Mouse (Mus musculus): ENCODE data around the gene Gm20388. TPM values are rescaled to one million over a fixed set of nuclear protein-coding genes. Genes with fewer than 3 reads are reported as not detected.

Gene Gm20388
- polyA plus RNA-seq, 1 experiment from 2014 or later: 5.5 TPM

DNA sequence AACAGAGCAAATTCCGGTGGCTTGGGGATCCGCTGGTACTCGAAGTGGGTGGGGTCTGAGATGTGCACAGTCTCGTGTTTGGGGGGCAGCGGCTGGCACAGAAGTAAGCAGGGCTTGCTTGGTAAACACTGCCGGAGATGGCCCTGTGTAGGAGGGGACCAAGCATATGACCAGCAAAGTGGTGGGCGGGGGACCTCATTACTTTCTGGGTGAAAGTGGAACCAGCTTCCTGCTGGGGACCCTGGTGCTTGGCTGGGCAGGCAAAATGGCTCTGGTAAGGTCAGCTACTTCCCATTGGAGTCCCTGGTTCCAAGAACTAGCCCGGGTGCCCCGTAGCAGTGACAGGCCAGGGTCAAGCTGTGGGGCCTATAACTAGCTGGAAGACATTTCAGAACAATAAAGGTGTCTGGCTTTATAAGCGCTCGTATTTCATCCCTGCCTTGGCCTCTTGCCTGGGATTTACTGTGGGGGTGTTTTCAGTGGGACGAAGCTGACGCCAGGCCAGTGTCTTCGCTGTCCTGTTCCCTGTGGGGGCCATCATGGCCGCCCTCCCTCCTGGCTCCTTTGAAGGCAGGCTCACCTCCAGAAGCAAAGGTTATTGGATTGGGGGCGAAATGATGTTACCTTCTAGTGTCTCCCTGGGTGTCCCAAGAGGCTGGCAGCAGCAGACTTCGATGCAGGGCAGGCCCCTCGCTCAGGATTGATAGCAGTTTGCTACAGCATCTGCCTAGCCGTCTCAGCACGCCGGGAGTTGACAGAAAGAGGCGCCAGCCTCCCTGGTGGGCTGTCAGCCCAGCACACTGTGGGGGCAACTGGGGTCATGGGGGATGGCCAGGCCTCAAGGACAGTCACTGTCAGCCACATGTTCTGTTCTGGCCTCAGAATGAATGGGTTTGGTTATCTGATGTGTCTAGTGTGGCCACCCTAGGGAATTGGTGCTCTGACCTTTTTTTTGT lies 466.5 kb downstream of the Gm20388 start:
- Histone ChIP-seq H3K27ac (peak overlapping the region; percentile 8; the same call in 1 of the 2 replicates), H3K9ac (no peak overlapping the region), H3K4me1 (peaks cover 61% of the 10 kb centered on the region)

GRCm38 (mm10) chr8:120377803-120378189 lies 467.2 kb downstream of the Gm20388 start:
- Histone ChIP-seq H3K36me3 (no peaks in the 10 kb centered on the region), H3K27me3 (no peaks in the 10 kb centered on the region), H3K4me1 (peaks cover 68% of the 10 kb centered on the region), H3K27ac (0 out of 2 replicates have a peak overlapping the region, but pooled peaks have one; percentile 8), H3K4me2 (no peak overlapping the region), H3K4me3 (no peak overlapping the region), H3K9me3 (no peaks in the 10 kb centered on the region), H3K9ac (no peak overlapping the region)
- no peak for ATAC-seq (ENCODE audit: borderline replicate concordance, extremely low read depth, low FRiP score, low TSS enrichment)
- 59% methylated on average over 7 of the region's 7 CpGs for WGBS

More for the DNA sequence above, 466.5 kb downstream of the Gm20388 start:
- Histone ChIP-seq H3K4me2 (no peak overlapping the region), H3K36me3 (no peaks in the 10 kb centered on the region), H3K4me3 (no peak overlapping the region), H3K27me3 (no peaks in the 10 kb centered on the region), H3K9me3 (no peaks in the 10 kb centered on the region)
- 36% methylated on average over 22 of the region's 22 CpGs for WGBS
- ATAC-seq (ENCODE audit: borderline replicate concordance, extremely low read depth, low FRiP score, low TSS enrichment): peak; percentile 8; the same call in 1 of the 2 replicates

DNA sequence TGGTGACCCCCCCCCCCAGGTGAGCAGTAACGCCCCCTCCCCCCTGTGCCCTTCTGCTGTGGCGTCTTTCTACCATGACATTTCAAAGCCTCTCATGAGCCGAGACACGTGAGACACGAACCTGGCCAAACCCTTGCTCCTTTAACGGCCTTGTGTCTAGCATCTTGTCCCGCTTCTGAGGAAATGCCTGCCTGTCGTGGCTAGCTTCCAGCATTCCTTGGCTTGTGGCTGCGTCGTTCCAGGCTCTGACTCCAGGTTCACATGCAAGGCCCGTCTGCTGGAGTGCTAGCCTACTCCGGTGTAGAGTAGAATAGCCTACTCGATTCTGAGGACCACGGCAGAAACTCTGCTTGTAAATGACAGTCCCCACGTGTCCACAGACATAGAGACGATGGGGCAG lies 467.7 kb downstream of the Gm20388 start:
- Histone ChIP-seq H3K4me3 (no peak overlapping the region), H3K4me1 (peaks cover 73% of the 10 kb centered on the region), H3K9me3 (no peaks in the 10 kb centered on the region), H3K36me3 (no peaks in the 10 kb centered on the region), H3K4me2 (no peak overlapping the region), H3K27me3 (no peaks in the 10 kb centered on the region), H3K9ac (no peak overlapping the region), H3K27ac (no peak overlapping the region)
- no peak for ATAC-seq (ENCODE audit: borderline replicate concordance, extremely low read depth, low FRiP score, low TSS enrichment)
- WGBS: 24% methylated on average over 15 of the region's 16 CpGs

DNA sequence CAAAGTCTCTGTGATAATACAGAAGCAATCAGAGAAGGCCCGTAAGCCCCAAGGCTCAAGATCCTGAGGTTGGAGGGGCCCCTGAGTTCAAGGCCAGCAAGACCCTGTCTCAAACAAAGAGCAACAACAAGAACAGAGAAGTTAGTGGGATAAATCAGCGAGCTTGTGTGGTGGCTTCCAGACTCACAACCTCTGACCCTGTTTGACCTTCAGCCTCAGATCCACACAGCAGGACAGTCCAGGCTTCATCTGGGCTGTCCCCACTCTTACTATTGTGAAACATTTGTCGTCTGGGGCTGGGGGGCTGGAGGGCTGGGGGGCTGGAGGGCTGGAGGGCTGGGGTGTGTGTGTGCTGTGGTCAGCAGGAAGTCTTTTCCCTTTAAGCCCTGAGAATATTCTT lies 468.4 kb downstream of the Gm20388 start:
- 52% methylated on average over 3 of the region's 3 CpGs for WGBS
- H3K27me3 ChIP-seq: no peaks in the 10 kb centered on the region
- ATAC-seq (ENCODE audit: borderline replicate concordance, extremely low read depth, low FRiP score, low TSS enrichment): no peak
- H3K4me3 ChIP-seq: no peak overlapping the region
- no peaks in the 10 kb centered on the region for H3K9me3 ChIP-seq
- H3K4me2 ChIP-seq: no peak overlapping the region
- H3K27ac ChIP-seq: no peak overlapping the region
- H3K9ac ChIP-seq: no peak overlapping the region
- no peaks in the 10 kb centered on the region for H3K36me3 ChIP-seq
- H3K4me1 ChIP-seq: peaks cover 74% of the 10 kb centered on the region

DNA sequence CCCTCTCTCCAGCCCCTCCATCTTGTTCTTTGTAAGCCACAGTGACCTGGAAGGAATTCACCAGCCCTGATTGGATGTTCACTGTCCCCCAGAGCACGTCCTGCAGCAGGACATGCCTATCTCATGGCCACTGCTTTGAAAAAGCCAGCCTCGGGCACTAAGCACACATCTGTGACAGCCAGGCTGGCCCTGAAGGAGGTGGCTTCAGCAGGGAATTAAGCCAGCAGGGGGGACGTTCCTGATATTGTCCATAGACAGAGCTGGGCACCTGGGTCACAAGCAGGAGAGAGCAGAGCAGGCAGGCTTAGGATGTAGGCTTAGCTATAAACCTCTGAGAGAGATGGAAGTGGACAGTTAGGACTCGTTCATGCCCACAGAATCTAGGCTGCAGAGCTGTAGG lies 471.2 kb downstream of the Gm20388 start:
- Histone ChIP-seq H3K27ac (peak overlapping the region; percentile 92), H3K9ac (no peak overlapping the region), H3K4me1 (peaks cover 50% of the 10 kb centered on the region), H3K4me3 (no peak overlapping the region), H3K36me3 (no peaks in the 10 kb centered on the region), H3K27me3 (no peaks in the 10 kb centered on the region), H3K4me2 (no peak overlapping the region), H3K9me3 (no peaks in the 10 kb centered on the region)
- 46% methylated on average over 4 of the region's 4 CpGs for WGBS
- ATAC-seq (ENCODE audit: borderline replicate concordance, extremely low read depth, low FRiP score, low TSS enrichment): 0 out of 2 replicates have a peak, but pooled peaks have one; percentile 0

- 38% methylated on average over 19 of the region's 19 CpGs for WGBS
- H3K4me2 ChIP-seq: peak overlapping the region; percentile 26
- no peak overlapping the region for H3K4me3 ChIP-seq
- H3K27ac ChIP-seq: peak overlapping the region; percentile 92
- H3K36me3 ChIP-seq: no peaks in the 10 kb centered on the region
- no peak overlapping the region; the same call in 1 of the 2 replicates for H3K9ac ChIP-seq
- H3K27me3 ChIP-seq: no peaks in the 10 kb centered on the region
- H3K9me3 ChIP-seq: no peaks in the 10 kb centered on the region
- H3K4me1 ChIP-seq: peaks cover 43% of the 10 kb centered on the region
- peak; percentile 90 for ATAC-seq (ENCODE audit: borderline replicate concordance, extremely low read depth, low FRiP score, low TSS enrichment)
Observed at GRCm38 (mm10) chr8:120382436-120383203, 472.0 kb downstream of the Gm20388 start.

- Histone ChIP-seq H3K27me3 (no peaks in the 10 kb centered on the region), H3K36me3 (no peaks in the 10 kb centered on the region), H3K27ac (peak overlapping the region; percentile 92), H3K4me1 (peaks cover 43% of the 10 kb centered on the region), H3K9ac (no peak overlapping the region; the same call in 1 of the 2 replicates), H3K4me3 (no peak overlapping the region), H3K9me3 (no peaks in the 10 kb centered on the region), H3K4me2 (peak overlapping the region; percentile 26)
- no peak for ATAC-seq (ENCODE audit: borderline replicate concordance, extremely low read depth, low FRiP score, low TSS enrichment)
- WGBS: 54% methylated on average over 6 of the region's 6 CpGs
Observed at GRCm38 (mm10) chr8:120383204-120383560, 472.5 kb downstream of the Gm20388 start.

- no peak overlapping the region for H3K9ac ChIP-seq
- no peak for ATAC-seq (ENCODE audit: borderline replicate concordance, extremely low read depth, low FRiP score, low TSS enrichment)
- 39% methylated on average over 6 of the region's 6 CpGs for WGBS
Observed at GRCm38 (mm10) chr8:120383713-120384112, 473.1 kb downstream of the Gm20388 start.

DNA sequence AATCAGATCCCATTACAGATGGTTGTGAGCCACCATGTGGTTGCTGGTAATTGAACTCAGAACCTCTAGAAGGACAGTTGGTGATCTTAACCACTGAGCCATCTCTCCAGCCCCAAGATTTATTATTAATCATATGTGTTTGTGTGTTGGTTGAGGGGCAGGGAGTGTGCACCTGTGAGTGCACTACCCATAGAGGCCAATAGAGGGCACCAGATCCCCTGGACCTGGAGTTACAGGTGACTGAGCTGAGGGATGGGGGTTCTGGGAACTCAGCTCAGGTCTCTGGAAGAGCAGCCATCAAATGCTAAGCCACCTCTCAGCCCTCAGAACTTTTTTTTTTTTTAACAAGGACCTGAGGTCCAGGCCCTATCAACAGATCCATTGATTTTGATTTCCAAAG lies 474.1 kb downstream of the Gm20388 start:
- peaks cover 35% of the 10 kb centered on the region for H3K4me1 ChIP-seq
- H3K27me3 ChIP-seq: no peaks in the 10 kb centered on the region
- H3K9ac ChIP-seq: no peak overlapping the region
- H3K4me2 ChIP-seq: no peak overlapping the region
- H3K4me3 ChIP-seq: no peak overlapping the region
- H3K9me3 ChIP-seq: no peaks in the 10 kb centered on the region
- no peaks in the 10 kb centered on the region for H3K36me3 ChIP-seq
- no peak overlapping the region for H3K27ac ChIP-seq
- ATAC-seq (ENCODE audit: borderline replicate concordance, extremely low read depth, low FRiP score, low TSS enrichment): no peak

More at GRCm38 (mm10) chr8:120383713-120384112, 473.1 kb downstream of the Gm20388 start:
- H3K4me3 ChIP-seq: no peak overlapping the region
- H3K36me3 ChIP-seq: no peaks in the 10 kb centered on the region
- H3K4me2 ChIP-seq: no peak overlapping the region
- peaks cover 40% of the 10 kb centered on the region for H3K4me1 ChIP-seq
- H3K27me3 ChIP-seq: no peaks in the 10 kb centered on the region
- no peaks in the 10 kb centered on the region for H3K9me3 ChIP-seq
- H3K27ac ChIP-seq: peak overlapping the region; percentile 92

DNA sequence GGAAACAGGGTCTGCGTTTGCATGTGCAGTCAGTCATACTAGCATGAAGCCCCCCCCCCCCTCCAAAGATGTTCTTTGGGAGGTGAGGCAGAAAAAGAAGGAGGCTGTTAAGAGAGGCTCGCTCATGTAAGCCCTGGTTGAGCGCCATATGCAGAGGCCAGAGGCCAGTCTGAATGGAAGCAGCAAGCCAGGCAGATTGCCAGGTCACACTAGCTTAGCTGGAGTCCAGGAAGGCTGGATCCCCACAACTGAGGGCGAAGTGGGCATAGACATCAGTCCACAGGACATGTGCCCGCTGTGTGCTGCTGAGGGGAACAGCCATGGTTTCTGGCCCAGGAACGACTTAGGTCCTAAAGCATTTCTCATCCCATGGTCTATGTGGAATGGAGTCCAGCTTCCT lies 477.6 kb downstream of the Gm20388 start:
- H3K4me2 ChIP-seq: no peak overlapping the region
- H3K9me3 ChIP-seq: no peaks in the 10 kb centered on the region
- H3K4me1 ChIP-seq: peaks cover 27% of the 10 kb centered on the region

DNA sequence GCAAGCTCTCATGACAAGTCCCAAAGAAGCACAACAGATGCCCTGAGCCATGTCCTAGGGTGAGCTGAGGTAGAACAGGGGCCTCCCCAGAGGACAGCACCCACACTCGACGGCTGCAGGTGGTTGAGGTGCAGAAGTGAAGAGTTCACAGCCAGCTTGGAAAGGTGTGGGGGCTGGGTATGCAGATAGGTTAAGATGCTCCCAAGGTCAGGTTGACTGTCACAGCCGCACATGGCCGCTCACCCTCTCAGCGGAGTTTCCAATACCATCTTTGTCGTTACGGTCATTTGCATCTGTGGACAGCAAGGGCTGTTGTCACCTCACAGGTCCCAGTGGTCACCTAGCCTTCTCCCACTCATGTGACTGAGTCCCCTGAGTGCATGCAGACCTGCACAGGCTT lies 480.0 kb downstream of the Gm20388 start:
- H3K27me3 ChIP-seq: no peaks in the 10 kb centered on the region
- no peak overlapping the region for H3K4me3 ChIP-seq
- ATAC-seq (ENCODE audit: borderline replicate concordance, extremely low read depth, low FRiP score, low TSS enrichment): no peak
- no peak overlapping the region for H3K4me2 ChIP-seq
- 95% methylated on average over 7 of the region's 7 CpGs for WGBS
- no peak overlapping the region for H3K27ac ChIP-seq
- no peak overlapping the region for H3K9ac ChIP-seq
- H3K9me3 ChIP-seq: no peaks in the 10 kb centered on the region
- H3K4me1 ChIP-seq: peaks cover 31% of the 10 kb centered on the region
- no peaks in the 10 kb centered on the region for H3K36me3 ChIP-seq

More for the DNA sequence above, 477.6 kb downstream of the Gm20388 start:
- WGBS: 79% methylated on average over 6 of the region's 6 CpGs
- ATAC-seq (ENCODE audit: borderline replicate concordance, extremely low read depth, low FRiP score, low TSS enrichment): no peak
- no peaks in the 10 kb centered on the region for H3K27me3 ChIP-seq
- no peak overlapping the region for H3K27ac ChIP-seq
- H3K36me3 ChIP-seq: no peaks in the 10 kb centered on the region
- no peak overlapping the region for H3K4me3 ChIP-seq
- H3K9ac ChIP-seq: no peak overlapping the region

- Histone ChIP-seq H3K9me3 (0 out of 2 replicates have a peak, but pooled peaks cover 4% of the 10 kb centered on the region), H3K27ac (no peak overlapping the region), H3K27me3 (no peaks in the 10 kb centered on the region), H3K4me2 (no peak overlapping the region), H3K4me3 (no peak overlapping the region), H3K9ac (no peak overlapping the region), H3K4me1 (peaks cover 35% of the 10 kb centered on the region), H3K36me3 (no peaks in the 10 kb centered on the region)
- WGBS: 49% methylated on average over 21 of the region's 21 CpGs
- no peak for ATAC-seq (ENCODE audit: borderline replicate concordance, extremely low read depth, low FRiP score, low TSS enrichment)
Observed at GRCm38 (mm10) chr8:120391856-120392255, 481.2 kb downstream of the Gm20388 start.

Data from lung, embryonic 15.5 days (tissue).